Mouse (Mus musculus) liver, embryonic 16.5 days (tissue): ENCODE measurements around the gene 6030408B16Rik. TPM values are rescaled to one million over a fixed set of nuclear protein-coding genes. Genes with fewer than 3 reads are reported as not detected.

Source experiments
- ATAC-seq: fragments of 200-750 bp; cut with Nextera tagmentation; 2 replicates; pipeline ENCODE4 v1.8.0; 2017; ENCODE audit warnings: low read depth, mild to moderate bottlenecking, moderate number of reproducible peaks, moderate library complexity
- H3K27ac ChIP-seq: fragments of 300-500 bp; sonication (generic); 2 replicates; pipeline ENCODE4 v1.5.1; 2014; ENCODE audit warnings: mild to moderate bottlenecking, low read length
- H3K27me3 ChIP-seq: fragments of 300-500 bp; sonication (generic); 2 replicates; pipeline ENCODE4 v1.6.1; 2014; ENCODE audit warnings: low read depth, low read length, mixed read lengths; ENCODE audit not compliant: control insufficient read depth, insufficient read depth
- H3K36me3 ChIP-seq: fragments of 300-500 bp; sonication (generic); 2 replicates; pipeline ENCODE4 v1.6.1; 2014; ENCODE audit warnings: mild to moderate bottlenecking; ENCODE audit not compliant: control insufficient read depth, insufficient read depth
- H3K4me1 ChIP-seq: fragments of 300-500 bp; sonication (generic); 2 replicates; pipeline ENCODE4 v1.6.1; 2014; ENCODE audit warnings: low read depth, low read length, mixed read lengths; ENCODE audit not compliant: control insufficient read depth
- H3K4me2 ChIP-seq: fragments of 300-500 bp; sonication (generic); 2 replicates; pipeline ENCODE4 v1.6.1; 2014; ENCODE audit warnings: low read depth, low read length, mixed read lengths
- H3K4me3 ChIP-seq: fragments of 300-500 bp; sonication (generic); 2 replicates; pipeline ENCODE4 v1.5.1; 2014; ENCODE audit warnings: low read depth, mild to moderate bottlenecking, low read length
- H3K9ac ChIP-seq: fragments of 300-500 bp; sonication (generic); 2 replicates; pipeline ENCODE4 v1.6.1; 2014; ENCODE audit warnings: low read depth, low read length
- H3K9me3 ChIP-seq: fragments of 300-500 bp; sonication (generic); replicated peaks from 2 replicates; pipeline ENCODE4 v1.6.1; 2016; ENCODE audit warnings: low read length; ENCODE audit not compliant: control insufficient read depth
- WGBS: fragments of 180-500 bp; shearing (Covaris S2); extraction: QIAGEN DNeasy Blood & Tissue Kit; methylation state at CpG from one replicate; pipeline ENCODE4 v1.1.7; 2014; ENCODE audit not compliant: insufficient replicate concordance; 5-methylcytosine and 5-hydroxymethylcytosine counted together
- polyA plus RNA-seq: library from polyadenylated mRNA; unstranded; fragments of >200 nt; fragmentation: Nextera tagmentation; extraction: Ambion mirVana; gene quantifications from 2 replicates; pipeline ENCODE4 v1.2.1, GENCODE M21; 2015

The 6030408B16Rik gene
- polyA plus RNA-seq, 1 experiment from 2014 or later: 0.81 TPM

GRCm38 (mm10) chr15:101332370-101332769 lies 39.4 kb downstream of the 6030408B16Rik start:
- H3K27me3 ChIP-seq: no peaks in the 10 kb centered on the region
- no peak for ATAC-seq
- H3K9me3 ChIP-seq: no peaks in the 10 kb centered on the region
- no peak overlapping the region for H3K4me3 ChIP-seq
- H3K9ac ChIP-seq: no peak overlapping the region
- H3K4me2 ChIP-seq: no peak overlapping the region
- H3K36me3 ChIP-seq: no peaks in the 10 kb centered on the region
- no peak overlapping the region for H3K27ac ChIP-seq
- peaks cover 3% of the 10 kb centered on the region for H3K4me1 ChIP-seq
- 39% methylated on average over 4 of the region's 4 CpGs for WGBS

- no peaks in the 10 kb centered on the region for H3K36me3 ChIP-seq
- H3K27me3 ChIP-seq: no peaks in the 10 kb centered on the region
- H3K27ac ChIP-seq: no peak overlapping the region
- no peak for ATAC-seq
- H3K4me1 ChIP-seq: peaks cover 3% of the 10 kb centered on the region
- H3K4me3 ChIP-seq: no peak overlapping the region
- 15% methylated on average over 1 of the region's 1 CpGs for WGBS
- no peak overlapping the region for H3K4me2 ChIP-seq
- no peaks in the 10 kb centered on the region for H3K9me3 ChIP-seq
- no peak overlapping the region for H3K9ac ChIP-seq
These were observed 40.2 kb downstream of the 6030408B16Rik start for GRCm38 (mm10) chr15:101333165-101333564.

GRCm38 (mm10) chr15:101333648-101334047 lies 40.6 kb downstream of the 6030408B16Rik start:
- Histone ChIP-seq H3K36me3 (no peaks in the 10 kb centered on the region), H3K4me2 (no peak overlapping the region), H3K4me3 (no peak overlapping the region), H3K27me3 (no peaks in the 10 kb centered on the region), H3K27ac (no peak overlapping the region), H3K9ac (no peak overlapping the region), H3K9me3 (no peaks in the 10 kb centered on the region), H3K4me1 (peaks cover 3% of the 10 kb centered on the region)
- ATAC-seq: no peak
- 9% methylated on average over 4 of the region's 4 CpGs for WGBS

- ATAC-seq: peak; percentile 47
- H3K27ac ChIP-seq: no peak overlapping the region
- WGBS: 9% methylated on average over 24 of the region's 24 CpGs
- H3K9ac ChIP-seq: no peak overlapping the region
- no peaks in the 10 kb centered on the region for H3K36me3 ChIP-seq
- H3K4me3 ChIP-seq: no peak overlapping the region
- H3K27me3 ChIP-seq: no peaks in the 10 kb centered on the region
- H3K4me1 ChIP-seq: peaks cover 3% of the 10 kb centered on the region
- peak overlapping the region; percentile 38; the same call in 1 of the 2 replicates for H3K4me2 ChIP-seq
- H3K9me3 ChIP-seq: no peaks in the 10 kb centered on the region
These were observed 43.6 kb downstream of the 6030408B16Rik start for GRCm38 (mm10) chr15:101336474-101337174.

- H3K4me3 ChIP-seq: no peak overlapping the region
- H3K9me3 ChIP-seq: no peaks in the 10 kb centered on the region
- 65% methylated on average over 4 of the region's 4 CpGs for WGBS
- H3K4me1 ChIP-seq: peaks cover 3% of the 10 kb centered on the region
- H3K9ac ChIP-seq: no peak overlapping the region
- ATAC-seq: no peak
- H3K27ac ChIP-seq: no peak overlapping the region
- no peak overlapping the region for H3K4me2 ChIP-seq
- no peaks in the 10 kb centered on the region for H3K36me3 ChIP-seq
- no peaks in the 10 kb centered on the region for H3K27me3 ChIP-seq
These were observed 45.3 kb downstream of the 6030408B16Rik start for GRCm38 (mm10) chr15:101338359-101338758.

- ATAC-seq: 0 out of 2 replicates have a peak, but pooled peaks have one; percentile 37
- H3K27me3 ChIP-seq: no peaks in the 10 kb centered on the region
These were observed 46.5 kb downstream of the 6030408B16Rik start for GRCm38 (mm10) chr15:101339537-101339936.

GRCm38 (mm10) chr15:101341797-101342515 lies 48.9 kb downstream of the 6030408B16Rik start:
- Histone ChIP-seq H3K9me3 (no peaks in the 10 kb centered on the region), H3K9ac (no peak overlapping the region), H3K4me3 (no peak overlapping the region), H3K27me3 (no peaks in the 10 kb centered on the region), H3K27ac (no peak overlapping the region), H3K4me1 (no peaks in the 10 kb centered on the region), H3K36me3 (no peaks in the 10 kb centered on the region), H3K4me2 (no peak overlapping the region)
- WGBS: 54% methylated on average over 5 of the region's 5 CpGs
- no peak for ATAC-seq

More at GRCm38 (mm10) chr15:101339537-101339936, 46.5 kb downstream of the 6030408B16Rik start:
- Histone ChIP-seq H3K9me3 (no peaks in the 10 kb centered on the region), H3K36me3 (no peaks in the 10 kb centered on the region), H3K4me3 (no peak overlapping the region), H3K4me2 (no peak overlapping the region), H3K9ac (no peak overlapping the region), H3K4me1 (peaks cover 3% of the 10 kb centered on the region), H3K27ac (no peak overlapping the region)
- WGBS: 6% methylated on average over 2 of the region's 2 CpGs
